Mouse (Mus musculus) embryonic facial prominence, embryonic 13.5 days (tissue): Measurements from ENCODE around the gene Rnf130. TPM values are rescaled to one million over a fixed set of nuclear protein-coding genes. Genes with fewer than 3 reads are reported as not detected.
"Not testable (repeated sequence)": the region's sequence is repeated elsewhere in the genome, so short reads cannot be mapped to it uniquely, and the experiment has no call there.

Experiments
- ATAC-seq: fragments of 200-750 bp; cut with Nextera tagmentation; 2 replicates; pipeline ENCODE4 v1.8.0; 2017; ENCODE audit warnings: low read depth; ENCODE audit not compliant: insufficient number of reproducible peaks, insufficient read depth, low FRiP score, low TSS enrichment
- H3K27ac ChIP-seq: fragments of 300-500 bp; sonication (generic); 2 replicates; pipeline ENCODE4 v1.5.1; 2015; ENCODE audit warnings: moderate library complexity, mild to moderate bottlenecking, inconsistent platforms
- H3K27me3 ChIP-seq: fragments of 300-500 bp; sonication (generic); 2 replicates; pipeline ENCODE4 v1.6.1; 2015; ENCODE audit warnings: mild to moderate bottlenecking, inconsistent platforms
- H3K36me3 ChIP-seq: fragments of 300-500 bp; sonication (generic); 2 replicates; pipeline ENCODE4 v1.6.1; 2015; ENCODE audit warnings: mild to moderate bottlenecking, inconsistent platforms
- H3K4me1 ChIP-seq: fragments of 300-500 bp; sonication (generic); 2 replicates; pipeline ENCODE4 v1.6.1; 2015; ENCODE audit warnings: inconsistent platforms
- H3K4me2 ChIP-seq: fragments of 300-500 bp; sonication (generic); 2 replicates; pipeline ENCODE4 v1.6.1; 2015; ENCODE audit warnings: moderate library complexity, mild to moderate bottlenecking, inconsistent platforms
- H3K4me3 ChIP-seq: fragments of 300-500 bp; sonication (generic); 2 replicates; pipeline ENCODE4 v1.5.1; 2015; ENCODE audit warnings: mild to moderate bottlenecking, inconsistent platforms
- H3K9ac ChIP-seq: fragments of 300-500 bp; sonication (generic); 2 replicates; pipeline ENCODE4 v1.6.1; 2015; ENCODE audit warnings: mild to moderate bottlenecking, inconsistent platforms
- H3K9me3 ChIP-seq: fragments of 300-500 bp; sonication (generic); 2 replicates; pipeline ENCODE4 v1.6.1; 2016; ENCODE audit warnings: inconsistent platforms
- WGBS: fragments of 180-500 bp; shearing (Covaris S2); methylation state at CpG from one replicate; pipeline ENCODE4 v1.1.7; 2015; ENCODE audit warnings: mixed read lengths; 5-methylcytosine and 5-hydroxymethylcytosine counted together
- polyA plus RNA-seq: library from polyadenylated mRNA; unstranded; fragments of >200 nt; fragmentation: Nextera tagmentation; extraction: Ambion mirVana; gene quantifications from 2 replicates; pipeline ENCODE4 v1.2.1, GENCODE M21; 2015

Gene Rnf130
- polyA plus RNA-seq, 1 experiment from 2014 or later, result 75.4 TPM

GRCm38 (mm10) chr11:50090982-50091675 lies 66.0 kb downstream of the Rnf130 start:
- no peaks in the 10 kb centered on the region for H3K4me1 ChIP-seq
- peaks cover 57% of the 10 kb centered on the region for H3K36me3 ChIP-seq
- H3K4me3 ChIP-seq, result no peak overlapping the region
- no peaks in the 10 kb centered on the region for H3K9me3 ChIP-seq
- no peak overlapping the region for H3K27ac ChIP-seq
- no peak for ATAC-seq
- 79% methylated on average over 5 of the region's 5 CpGs for WGBS
- H3K4me2 ChIP-seq, result no peak overlapping the region
- H3K27me3 ChIP-seq, result no peaks in the 10 kb centered on the region
- H3K9ac ChIP-seq, result no peak overlapping the region

DNA sequence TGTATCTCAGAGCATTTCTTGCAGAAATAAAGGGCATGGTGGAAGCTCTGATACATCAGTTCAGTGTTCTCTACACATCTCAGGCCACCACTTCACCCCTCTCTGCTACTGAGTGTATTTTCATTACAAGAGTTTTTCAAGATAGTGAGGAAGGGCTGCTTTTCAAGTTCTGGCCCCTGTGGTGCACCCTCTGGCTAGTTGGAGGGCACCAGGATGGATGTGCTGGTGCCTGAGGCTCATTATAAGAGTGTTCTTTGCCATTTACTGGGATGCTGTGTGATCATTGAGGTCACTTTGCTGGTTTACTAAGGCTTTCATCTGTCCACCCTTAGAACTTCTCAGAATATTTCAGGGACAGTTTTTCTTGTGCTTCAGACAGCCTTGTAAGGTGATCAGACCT lies 66.5 kb downstream of the Rnf130 start:
- no peaks in the 10 kb centered on the region for H3K4me1 ChIP-seq
- no peak overlapping the region for H3K9ac ChIP-seq
- ATAC-seq, result no peak
- H3K9me3 ChIP-seq, result no peaks in the 10 kb centered on the region
- peaks cover 56% of the 10 kb centered on the region for H3K36me3 ChIP-seq
- H3K27ac ChIP-seq, result no peak overlapping the region
- H3K4me2 ChIP-seq, result no peak overlapping the region
- H3K4me3 ChIP-seq, result no peak overlapping the region
- no peaks in the 10 kb centered on the region for H3K27me3 ChIP-seq

DNA sequence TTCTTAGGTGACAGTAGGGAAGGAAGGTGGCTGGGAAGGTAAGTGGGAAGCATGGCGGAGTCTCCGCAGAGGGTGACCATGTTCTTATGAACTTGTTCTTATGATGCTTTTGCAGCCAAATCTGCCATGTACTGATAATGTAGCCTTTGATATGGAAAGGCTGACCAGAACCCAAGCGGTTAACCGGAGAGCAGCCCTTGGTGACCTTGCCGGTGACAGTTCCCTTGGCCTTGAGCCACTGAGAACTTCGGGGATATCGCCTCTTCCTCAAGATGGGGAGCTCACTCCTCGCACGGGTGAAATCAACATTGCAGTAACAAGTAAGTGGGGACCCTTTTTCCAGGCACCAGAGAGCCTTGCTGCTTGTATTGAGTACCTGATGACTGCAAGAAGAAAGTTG lies 70.5 kb downstream of the Rnf130 start:
- ATAC-seq, result no peak
- H3K4me1 ChIP-seq, result no peaks in the 10 kb centered on the region
- H3K4me3 ChIP-seq, result no peak overlapping the region
- no peak overlapping the region for H3K4me2 ChIP-seq
- H3K27me3 ChIP-seq, result no peaks in the 10 kb centered on the region
- no peak overlapping the region for H3K9ac ChIP-seq
- no peaks in the 10 kb centered on the region for H3K9me3 ChIP-seq
- WGBS, result 88% methylated on average over 9 of the region's 9 CpGs
- no peak overlapping the region for H3K27ac ChIP-seq
- peaks cover 56% of the 10 kb centered on the region for H3K36me3 ChIP-seq

- Histone ChIP-seq H3K9ac (no peak overlapping the region), H3K4me1 (no peaks in the 10 kb centered on the region), H3K9me3 (no peaks in the 10 kb centered on the region), H3K36me3 (peaks cover 49% of the 10 kb centered on the region), H3K4me2 (no peak overlapping the region), H3K27ac (no peak overlapping the region), H3K27me3 (no peaks in the 10 kb centered on the region), H3K4me3 (no peak overlapping the region)
- no peak for ATAC-seq
- 91% methylated on average over 6 of the region's 6 CpGs for WGBS
Observed at GRCm38 (mm10) chr11:50097091-50097490, 71.9 kb downstream of the Rnf130 start.

DNA sequence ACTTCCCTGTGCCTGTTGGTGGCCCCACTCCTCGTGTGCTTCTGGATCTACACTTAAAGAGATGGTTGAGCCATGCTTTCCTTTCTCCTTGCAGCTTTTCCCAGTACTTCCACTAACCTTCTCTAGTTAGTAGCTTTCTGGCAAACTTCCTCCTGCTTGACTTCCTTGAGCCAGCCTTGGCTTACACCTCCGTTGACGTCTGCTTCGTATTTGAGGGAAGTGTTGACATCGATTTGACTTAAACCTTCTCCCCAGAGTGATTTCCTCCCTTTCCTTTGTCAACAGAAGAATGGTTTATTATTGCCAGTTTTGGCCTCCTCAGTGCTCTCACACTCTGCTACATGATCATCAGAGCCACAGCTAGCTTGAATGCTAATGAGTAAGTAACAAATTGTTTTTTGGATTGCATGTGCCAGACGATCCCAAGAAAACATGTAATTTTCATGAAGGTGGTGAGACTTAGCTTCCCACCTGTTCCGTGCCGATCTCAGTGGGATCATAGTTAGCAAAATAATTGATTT lies 73.9 kb downstream of the Rnf130 start:
- Histone ChIP-seq H3K27me3 (no peaks in the 10 kb centered on the region), H3K4me1 (no peaks in the 10 kb centered on the region), H3K9me3 (no peaks in the 10 kb centered on the region), H3K4me3 (no peak overlapping the region), H3K27ac (no peak overlapping the region), H3K9ac (no peak overlapping the region), H3K4me2 (no peak overlapping the region), H3K36me3 (peaks cover 58% of the 10 kb centered on the region)
- no peak for ATAC-seq
- 86% methylated on average over 8 of the region's 8 CpGs for WGBS

DNA sequence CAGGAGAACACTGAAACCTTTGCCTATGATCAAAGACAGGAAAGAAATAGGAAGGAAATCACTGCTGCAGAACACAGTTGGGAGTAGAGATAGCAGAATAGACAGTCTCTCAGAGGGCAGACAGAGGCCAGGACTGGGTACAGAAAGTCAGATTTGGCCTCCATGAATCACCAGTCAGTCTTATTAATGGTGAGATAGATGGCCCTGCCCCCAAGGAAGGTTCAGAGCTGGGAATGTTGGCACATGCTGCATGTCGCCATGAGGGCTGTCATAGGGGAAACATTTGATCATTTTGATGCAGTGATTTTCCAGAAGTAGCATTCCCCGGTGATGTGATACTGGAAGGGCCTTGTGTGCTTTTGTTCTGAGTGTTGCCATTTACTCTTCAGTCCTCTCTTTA lies 74.5 kb downstream of the Rnf130 start:
- Histone ChIP-seq H3K36me3 (peaks cover 63% of the 10 kb centered on the region), H3K27ac (no peak overlapping the region), H3K9me3 (no peaks in the 10 kb centered on the region), H3K9ac (no peak overlapping the region), H3K4me2 (no peak overlapping the region), H3K4me1 (no peaks in the 10 kb centered on the region), H3K27me3 (no peaks in the 10 kb centered on the region), H3K4me3 (no peak overlapping the region)
- WGBS, result 84% methylated on average over 2 of the region's 2 CpGs
- no peak for ATAC-seq

DNA sequence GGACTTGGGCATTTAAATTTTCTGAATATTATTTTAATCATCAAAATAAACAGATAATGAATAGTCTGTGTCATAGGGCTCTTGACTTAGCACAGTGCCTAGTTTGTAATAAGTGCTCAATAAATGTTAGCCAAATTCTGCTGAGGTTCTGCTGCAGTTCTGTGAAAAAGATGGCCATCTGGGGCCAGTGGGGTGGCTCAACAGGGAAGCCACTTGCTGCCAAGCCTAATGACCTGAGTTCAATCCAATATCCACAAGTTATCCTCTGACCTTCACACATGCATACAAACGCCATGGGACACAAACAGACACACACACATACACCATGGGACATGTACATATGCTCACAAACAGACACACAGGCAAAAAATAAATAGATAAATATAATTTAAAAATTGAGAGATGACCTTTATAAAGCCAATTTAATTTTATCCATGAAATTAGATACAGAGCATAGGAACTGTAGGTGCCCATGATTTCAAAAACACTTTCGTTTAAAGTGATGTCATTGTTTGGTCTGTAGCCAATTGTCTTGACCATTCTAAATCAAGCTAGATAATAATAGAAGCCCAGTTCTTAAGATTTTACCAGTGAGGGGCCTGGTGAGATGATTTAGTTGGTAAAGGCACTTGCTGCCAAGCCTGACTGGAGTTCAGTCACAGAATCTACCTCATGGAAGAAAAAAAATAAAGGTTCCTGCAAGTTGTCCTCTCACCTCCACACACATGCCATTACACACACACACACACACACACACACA lies 75.6 kb downstream of the Rnf130 start:
- H3K27me3 ChIP-seq, result no peaks in the 10 kb centered on the region
- H3K27ac ChIP-seq, result no peak overlapping the region
- peaks cover 65% of the 10 kb centered on the region for H3K36me3 ChIP-seq
- WGBS, result 87% methylated on average over 2 of the region's 2 CpGs
- H3K4me3 ChIP-seq, result no peak overlapping the region
- H3K9me3 ChIP-seq, result no peaks in the 10 kb centered on the region
- no peak overlapping the region for H3K4me2 ChIP-seq
- H3K9ac ChIP-seq, result no peak overlapping the region
- no peak for ATAC-seq
- H3K4me1 ChIP-seq, result no peaks in the 10 kb centered on the region

DNA sequence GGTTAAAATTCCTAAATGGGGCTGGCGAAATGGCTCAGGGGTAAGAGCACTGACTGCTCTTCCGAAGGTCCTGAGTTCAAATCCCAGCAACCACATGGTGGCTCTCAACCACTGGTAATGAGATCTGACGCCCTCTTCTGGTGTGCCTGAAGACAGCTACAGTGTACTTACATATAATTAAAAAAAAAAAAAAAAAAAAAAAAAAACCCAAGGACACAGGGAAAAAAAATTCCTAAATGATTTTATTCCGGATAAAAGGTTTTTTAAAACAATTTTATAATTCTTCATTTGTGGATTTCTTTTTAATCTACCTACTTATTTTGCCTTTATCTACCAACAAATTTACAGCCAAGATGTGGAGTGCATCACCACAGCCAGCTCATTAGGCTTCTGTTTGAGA lies 76.8 kb downstream of the Rnf130 start:
- not testable (repeated sequence) for H3K9me3 ChIP-seq, ATAC-seq, H3K27me3 ChIP-seq, H3K9ac ChIP-seq, H3K4me3 ChIP-seq, H3K4me1 ChIP-seq, H3K27ac ChIP-seq, H3K4me2 ChIP-seq
- H3K36me3 ChIP-seq, result peaks cover 61% of the 10 kb centered on the region
- 91% methylated on average over 4 of the region's 4 CpGs for WGBS

DNA sequence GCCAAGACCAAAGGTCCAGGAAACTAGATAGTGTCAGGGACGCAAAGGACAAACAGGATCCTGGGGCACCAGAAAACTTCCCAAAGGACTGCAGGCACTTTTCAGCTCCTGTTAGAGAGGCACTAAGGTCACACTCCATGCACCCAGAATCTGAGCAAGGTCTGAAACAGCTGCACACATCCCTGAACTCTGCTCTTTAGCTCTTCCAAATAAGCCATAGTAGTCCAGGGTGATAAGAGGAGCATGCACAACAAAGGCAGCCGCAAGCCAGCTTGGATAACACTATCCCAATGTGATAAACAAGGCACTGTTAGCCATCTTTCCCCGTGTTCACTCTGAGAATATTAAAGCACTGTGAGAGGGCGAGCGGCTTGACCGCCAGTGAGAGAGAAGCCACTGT lies 78.9 kb downstream of the Rnf130 start:
- Histone ChIP-seq H3K4me1 (no peaks in the 10 kb centered on the region), H3K27me3 (no peaks in the 10 kb centered on the region), H3K4me3 (no peak overlapping the region), H3K9me3 (no peaks in the 10 kb centered on the region), H3K9ac (no peak overlapping the region), H3K27ac (no peak overlapping the region), H3K4me2 (no peak overlapping the region), H3K36me3 (peaks cover 46% of the 10 kb centered on the region)
- WGBS, result 87% methylated on average over 6 of the region's 6 CpGs
- ATAC-seq, result no peak

DNA sequence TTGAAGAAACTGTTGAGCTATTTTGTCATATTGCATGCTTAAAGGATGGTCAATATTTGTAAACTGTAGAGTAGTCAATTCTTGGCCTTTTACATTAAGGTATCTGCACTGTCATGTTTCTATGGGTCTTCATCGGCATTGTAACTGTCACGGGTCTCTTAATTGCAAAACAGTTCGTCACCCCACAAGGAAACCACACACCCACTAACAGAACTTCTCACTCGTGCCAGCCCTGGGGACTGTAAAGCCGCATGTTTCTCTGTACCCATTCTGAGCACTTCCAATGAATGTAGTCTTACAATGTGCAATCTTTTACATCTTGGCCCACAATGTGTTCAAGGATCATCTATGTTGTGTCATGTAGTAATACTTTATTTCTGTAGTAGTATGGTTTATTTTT lies 80.1 kb downstream of the Rnf130 start:
- no peak overlapping the region for H3K4me3 ChIP-seq
- no peaks in the 10 kb centered on the region for H3K27me3 ChIP-seq
- peaks cover 35% of the 10 kb centered on the region for H3K36me3 ChIP-seq
- no peak overlapping the region for H3K9ac ChIP-seq
- no peak for ATAC-seq
- 87% methylated on average over 5 of the region's 5 CpGs for WGBS
- H3K4me1 ChIP-seq, result no peaks in the 10 kb centered on the region
- H3K9me3 ChIP-seq, result no peaks in the 10 kb centered on the region
- H3K27ac ChIP-seq, result no peak overlapping the region
- H3K4me2 ChIP-seq, result no peak overlapping the region

- Histone ChIP-seq H3K36me3 (peaks cover 37% of the 10 kb centered on the region), H3K9me3 (no peaks in the 10 kb centered on the region), H3K4me1 (no peaks in the 10 kb centered on the region), H3K4me3 (no peak overlapping the region), H3K27ac (no peak overlapping the region), H3K27me3 (no peaks in the 10 kb centered on the region), H3K9ac (no peak overlapping the region), H3K4me2 (no peak overlapping the region)
- ATAC-seq, result no peak
- 82% methylated on average over 7 of the region's 7 CpGs for WGBS
Observed at GRCm38 (mm10) chr11:50106024-50106423, 80.9 kb downstream of the Rnf130 start.

- Histone ChIP-seq H3K27me3 (no peaks in the 10 kb centered on the region), H3K4me3 (no peak overlapping the region), H3K9me3 (no peaks in the 10 kb centered on the region), H3K36me3 (peaks cover 22% of the 10 kb centered on the region), H3K9ac (no peak overlapping the region), H3K27ac (0 out of 2 replicates have a peak overlapping the region, but pooled peaks have one; percentile 16), H3K4me1 (no peaks in the 10 kb centered on the region), H3K4me2 (no peak overlapping the region)
- 80% methylated on average over 8 of the region's 8 CpGs for WGBS
- ATAC-seq, result no peak
Observed at GRCm38 (mm10) chr11:50108823-50109244, 83.7 kb downstream of the Rnf130 start.
